In the genomic region with DNA sequence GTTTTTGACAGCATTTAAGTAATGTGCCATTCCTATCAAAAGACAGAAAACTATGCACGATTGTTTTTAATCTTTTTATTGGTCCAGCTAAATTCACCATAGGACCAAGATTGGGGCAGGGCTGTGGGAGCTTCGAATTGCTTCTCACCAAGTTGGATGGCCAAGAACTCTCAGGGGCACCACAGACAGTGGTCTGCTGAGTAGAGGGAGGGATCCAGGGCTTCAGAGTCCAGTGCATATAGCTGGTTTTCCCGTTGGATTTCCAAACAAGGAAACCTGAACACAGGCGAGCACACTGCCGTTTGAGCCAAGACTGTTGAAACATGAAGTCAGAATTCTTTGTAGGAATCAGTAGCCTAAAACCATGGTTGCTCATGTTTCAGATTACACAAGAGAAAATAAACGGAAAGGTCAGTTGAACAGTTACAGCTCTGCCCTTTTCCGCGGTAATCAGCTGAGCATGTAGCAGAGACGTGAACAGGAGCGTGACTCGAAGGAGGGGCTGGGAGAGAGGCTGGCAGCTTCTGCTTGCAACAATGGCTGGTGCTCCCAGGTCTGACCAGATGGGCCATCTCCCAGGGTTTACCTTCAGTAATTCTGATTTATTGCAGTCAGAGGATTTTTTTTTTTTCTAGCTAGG, we compare ENCODE assay signal across 8 mouse cellular contexts. TPM values are rescaled to one million over a fixed set of nuclear protein-coding genes. Genes with fewer than 3 reads are reported as not detected.
DNase-seq lines count a peak whose midpoint lies in the region; ATAC-seq and TF ChIP-seq lines count a peak whose summit lies in the region.

No protein-coding gene starts in this region.

- no peak for TF ChIP-seq POLR2A in kidney, adult 2 months (IDR thresholded peaks at IDR 0.05; ENCODE audit: low read depth, low read length)

- peak overlapping the region; percentile 13; the same call in 1 of the 2 replicates for H3K4me3 ChIP-seq in kidney, adult 2 months (ENCODE audit: insufficient read depth, low read depth, low read length)
- H3K4me3 ChIP-seq in lung, postnatal 0 days (ENCODE audit: low read depth, low read length), result no peak overlapping the region
- H3K4me3 ChIP-seq in stomach, embryonic 15.5 days (replicated peaks), result no peak overlapping the region

- peak overlapping the region; percentile 14; the same call in 1 of the 2 replicates for H3K4me2 ChIP-seq in lung, postnatal 0 days (replicated peaks; ENCODE audit: low read depth, low read length)
- peak overlapping the region; percentile 25; the same call in 1 of the 2 replicates for H3K4me2 ChIP-seq in stomach, embryonic 15.5 days

- peaks cover 6% of the 10 kb centered on the region; the same call in 1 of the 2 replicates for H3K4me1 ChIP-seq in kidney, adult 2 months (ENCODE audit: control insufficient read depth, insufficient read depth, low read length)
- no peaks in the 10 kb centered on the region for H3K4me1 ChIP-seq in lung, postnatal 0 days (ENCODE audit: insufficient read depth, low read depth, low read length)
- no peaks in the 10 kb centered on the region for H3K4me1 ChIP-seq in stomach, embryonic 15.5 days

- ATAC-seq in lung, postnatal 0 days, result peak; percentile 73
- ATAC-seq in stomach, embryonic 15.5 days (ENCODE audit: insufficient read depth, low FRiP score, low read depth), result peak; percentile 73; the same call in 1 of the 2 replicates

- no peaks in the 10 kb centered on the region for H3K9me3 ChIP-seq in lung, postnatal 0 days (ENCODE audit: low read length)
- no peaks in the 10 kb centered on the region for H3K9me3 ChIP-seq in stomach, embryonic 15.5 days

- no peak for TF ChIP-seq CTCF in kidney, adult 2 months (conservative IDR thresholded peaks at IDR 0.05; ENCODE audit: insufficient read depth, insufficient read length, low read depth, low read length)
- TF ChIP-seq CTCF in lung, postnatal 0 days (IDR thresholded peaks at IDR 0.05), result no peak

- no peak overlapping the region for H3K9ac ChIP-seq in lung, postnatal 0 days (replicated peaks; ENCODE audit: low read depth)
- H3K9ac ChIP-seq in stomach, embryonic 15.5 days, result no peak overlapping the region

- 19% methylated on average over 11 of the region's 11 CpGs for WGBS in kidney, adult 2 months
- WGBS in lung, postnatal 0 days, result 27% methylated on average over 11 of the region's 11 CpGs
- 35% methylated on average over 11 of the region's 11 CpGs for WGBS in stomach, embryonic 15.5 days

- H3K27ac ChIP-seq in kidney, adult 2 months (ENCODE audit: insufficient read depth, low read depth, low read length), result peak overlapping the region; percentile 62
- H3K27ac ChIP-seq in lung, postnatal 0 days (ENCODE audit: low read length), result peak overlapping the region; percentile 59
- H3K27ac ChIP-seq in stomach, embryonic 15.5 days, result no peak overlapping the region

- DNase-seq in heart, adult 11 months, result peak; percentile 93
- no peak for DNase-seq in heart, postnatal 25 days (ENCODE audit: low spot score)
- peak; percentile 44 for DNase-seq in gastrocnemius, postnatal 25 days
- peak; percentile 70 for DNase-seq in kidney, adult 2 months
- DNase-seq in lung, postnatal 0 days (ENCODE audit: low spot score), result peak; percentile 84
- no peak for DNase-seq in urinary bladder, postnatal 10 days (ENCODE audit: low spot score)
- DNase-seq in urinary bladder, adult 18-20 months (ENCODE audit: low spot score in 2 of 2), result no peak

- 0 out of 2 replicates have a peak, but pooled peaks have one; percentile 24 for TF ChIP-seq EP300 in lung, postnatal 0 days (IDR thresholded peaks at IDR 0.05)

- intact Hi-C loops in heart, postnatal 25 days (cut with DNase I), result loop anchor here (5.0 kb wide), 1 partner anchor 39 kb away; a partner anchor contains a TSS

- no peaks in the 10 kb centered on the region; the same call in 1 of the 2 replicates for H3K36me3 ChIP-seq in kidney, adult 2 months (ENCODE audit: control insufficient read depth, insufficient read depth, low read length)
- no peaks in the 10 kb centered on the region for H3K36me3 ChIP-seq in lung, postnatal 0 days (ENCODE audit: insufficient read depth, low read length)
- no peaks in the 10 kb centered on the region for H3K36me3 ChIP-seq in stomach, embryonic 15.5 days

- no peaks in the 10 kb centered on the region for H3K27me3 ChIP-seq in kidney, adult 2 months (replicated peaks; ENCODE audit: control insufficient read depth, insufficient read depth, low read length)
- H3K27me3 ChIP-seq in lung, postnatal 0 days (replicated peaks; ENCODE audit: insufficient read depth, low read length), result no peaks in the 10 kb centered on the region
- no peaks in the 10 kb centered on the region for H3K27me3 ChIP-seq in stomach, embryonic 15.5 days (replicated peaks)

RNA-seq across cellular contexts. Expression of a gene that starts 38.0 kb away (rescaled TPM):
- total RNA-seq in heart, postnatal 25 days (2021), result 10 to 100 TPM; 43.8 to 49.7 TPM
- total RNA-seq in gastrocnemius, postnatal 25 days (2021), result 10 to 100 TPM; 52.1 to 98.9 TPM
- 24.4 and 27.3 TPM in 2 replicates for polyA plus RNA-seq in kidney, adult 2 months (2012; rRNA removed)
- 18.4 and 20.0 TPM in 2 replicates for polyA plus RNA-seq in lung, postnatal 0 days (2015; fragmentation: Nextera tagmentation; extraction: Ambion mirVana)
- 26.4 and 29.9 TPM in 2 replicates for polyA plus RNA-seq in stomach, embryonic 15.5 days (2015; fragmentation: Nextera tagmentation; extraction: Ambion mirVana)

Comparison
In these comparisons a context has a peak if more than half of its experiments do, and no peak if none do; other contexts are left out.
1. DNase-seq: peak in heart, adult 11 months (single experiment), gastrocnemius, postnatal 25 days (single experiment), kidney, adult 2 months (single experiment) and lung, postnatal 0 days (single experiment); none in heart, postnatal 25 days (single experiment), urinary bladder, postnatal 10 days (single experiment) and urinary bladder, adult 18-20 months (0 of 2).